Comparison of ENCODE assay signal across 19 mouse cellular contexts in the genomic region with DNA sequence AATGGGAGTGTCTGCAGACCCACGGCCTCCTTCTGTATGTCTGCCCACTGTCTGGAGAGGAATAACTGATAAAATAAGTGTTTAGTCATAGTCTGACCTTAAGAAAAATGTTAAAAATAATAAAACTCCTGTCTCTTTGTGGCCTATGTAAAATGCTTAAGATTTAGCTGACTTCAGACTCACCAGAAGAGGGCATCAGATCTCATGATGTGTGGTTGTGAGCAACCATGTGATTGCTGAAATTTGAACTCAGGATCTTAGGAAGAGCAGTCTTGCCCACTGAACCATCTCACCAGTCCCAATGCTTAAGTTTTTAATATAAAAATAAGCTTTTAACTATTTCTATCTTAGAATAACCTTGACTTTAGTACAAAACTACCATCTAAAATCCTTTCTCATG. TPM values are rescaled to one million over a fixed set of nuclear protein-coding genes. Genes with fewer than 3 reads are reported as not detected.
DNase-seq lines count a peak whose midpoint lies in the region; ATAC-seq and TF ChIP-seq lines count a peak whose summit lies in the region.
"Had no signal": no experiment of that assay in that cellular context is flagged by ENCODE, and none has a peak within 500 bp of the region (broad histone marks: within the 10 kb centered on the region; RNA-seq: fewer than 3 reads in every experiment).

No protein-coding gene starts in this region.

- no peaks in the 10 kb centered on the region for H3K27me3 ChIP-seq in hindbrain, postnatal 0 days (ENCODE audit: insufficient read depth, low read length)
- no peaks in the 10 kb centered on the region for H3K27me3 ChIP-seq in hindbrain, embryonic 16.5 days (replicated peaks; ENCODE audit: control insufficient read depth, insufficient read depth, low read length)
- H3K27me3 ChIP-seq in lung, postnatal 0 days (replicated peaks; ENCODE audit: insufficient read depth, low read length) = no peaks in the 10 kb centered on the region
- H3K27me3 ChIP-seq in MEL (ENCODE audit: control insufficient read depth in 1 of 2, insufficient read depth in 2 of 2, low read length in 2 of 2) = no peaks in the 10 kb centered on the region
- no peaks in the 10 kb centered on the region for H3K27me3 ChIP-seq in splenic B cell, adult 2 months (ENCODE audit: control insufficient read depth, insufficient read depth, low read length, poor library complexity, severe bottlenecking)
- no peaks in the 10 kb centered on the region for H3K27me3 ChIP-seq in kidney, adult 2 months (replicated peaks; ENCODE audit: control insufficient read depth, insufficient read depth, low read length)
- H3K27me3 ChIP-seq: embryonic facial prominence, embryonic 12.5 days; heart, embryonic 12.5 days; limb, embryonic 12.5 days; lung, embryonic 15.5 days had no signal

- no peaks in the 10 kb centered on the region for H3K79me2 ChIP-seq in MEL (ENCODE audit: control insufficient read depth, insufficient read depth, low read length, poor library complexity)

- H3K27ac ChIP-seq in hindbrain, postnatal 0 days = no peak overlapping the region
- H3K27ac ChIP-seq in hindbrain, embryonic 16.5 days (ENCODE audit: low read depth, low read length) = no peak overlapping the region
- no peak overlapping the region for H3K27ac ChIP-seq in lung, postnatal 0 days (ENCODE audit: low read length)
- H3K27ac ChIP-seq in MEL (ENCODE audit: control insufficient read depth, low read depth, low read length) = no peak overlapping the region
- H3K27ac ChIP-seq in kidney, adult 2 months (ENCODE audit: insufficient read depth, low read depth, low read length) = no peak overlapping the region
- H3K27ac ChIP-seq: embryonic facial prominence, embryonic 12.5 days; limb, embryonic 12.5 days; lung, embryonic 15.5 days had no signal

- no peak for ATAC-seq in hindbrain, postnatal 0 days
- no peak for ATAC-seq in hindbrain, embryonic 16.5 days
- ATAC-seq in lung, postnatal 0 days = no peak
- ATAC-seq in monocyte, adult 5-6 weeks (replicated peaks; ENCODE audit: insufficient number of reproducible peaks, low FRiP score, low TSS enrichment, poor library complexity, severe bottlenecking) = no peak

- no peak overlapping the region for H3K4me3 ChIP-seq in hindbrain, postnatal 0 days (ENCODE audit: low read length)
- no peak overlapping the region for H3K4me3 ChIP-seq in hindbrain, embryonic 16.5 days (ENCODE audit: low read length)
- H3K4me3 ChIP-seq in lung, postnatal 0 days (ENCODE audit: low read depth, low read length) = no peak overlapping the region
- no peak overlapping the region for H3K4me3 ChIP-seq in MEL (ENCODE audit: control insufficient read depth in 1 of 2, insufficient read depth in 1 of 2, low read depth in 2 of 2, low read length in 2 of 2)
- no peak overlapping the region for H3K4me3 ChIP-seq in kidney, adult 2 months (ENCODE audit: insufficient read depth, low read depth, low read length)
- H3K4me3 ChIP-seq: embryonic facial prominence, embryonic 12.5 days; heart, embryonic 12.5 days; limb, embryonic 12.5 days; lung, embryonic 15.5 days had no signal

- no peak overlapping the region for H3K9ac ChIP-seq in hindbrain, postnatal 0 days (replicated peaks; ENCODE audit: low read length)
- no peak overlapping the region for H3K9ac ChIP-seq in hindbrain, embryonic 16.5 days (ENCODE audit: low read depth, low read length)
- no peak overlapping the region for H3K9ac ChIP-seq in lung, postnatal 0 days (replicated peaks; ENCODE audit: low read depth)
- H3K9ac ChIP-seq in MEL (ENCODE audit: control insufficient read depth, low read depth, low read length, poor library complexity, severe bottlenecking) = no peak overlapping the region
- H3K9ac ChIP-seq: embryonic facial prominence, embryonic 12.5 days; heart, embryonic 12.5 days; limb, embryonic 12.5 days; lung, embryonic 15.5 days had no signal

- no peak for TF ChIP-seq EP300 in lung, postnatal 0 days (IDR thresholded peaks at IDR 0.05)
- no peak for TF ChIP-seq EP300 in MEL (IDR thresholded peaks at IDR 0.05; ENCODE audit: low read depth in 1 of 2, low read length in 2 of 2)

- no peak overlapping the region for H3K4me2 ChIP-seq in hindbrain, postnatal 0 days (ENCODE audit: low read depth, low read length)
- no peak overlapping the region for H3K4me2 ChIP-seq in hindbrain, embryonic 16.5 days (ENCODE audit: low read length)
- H3K4me2 ChIP-seq in lung, postnatal 0 days (replicated peaks; ENCODE audit: low read depth, low read length) = no peak overlapping the region
- H3K4me2 ChIP-seq: embryonic facial prominence, embryonic 12.5 days; heart, embryonic 12.5 days; limb, embryonic 12.5 days; lung, embryonic 15.5 days had no signal

- TF ChIP-seq RAD21 in MEL (IDR thresholded peaks at IDR 0.05; ENCODE audit: low read depth, low read length) = no peak; the same call in none of the 2 replicates

- 97% methylated on average over 1 of the region's 1 CpGs for WGBS in hindbrain, postnatal 0 days
- WGBS in hindbrain, embryonic 16.5 days = 97% methylated on average over 1 of the region's 1 CpGs
- 90% methylated on average over 1 of the region's 1 CpGs for WGBS in lung, postnatal 0 days
- WGBS in kidney, adult 2 months = 89% methylated on average over 1 of the region's 1 CpGs

- no peaks in the 10 kb centered on the region for H3K4me1 ChIP-seq in hindbrain, postnatal 0 days (ENCODE audit: insufficient read depth, low read length)
- no peaks in the 10 kb centered on the region for H3K4me1 ChIP-seq in hindbrain, embryonic 16.5 days (ENCODE audit: control insufficient read depth, insufficient read depth, low read depth, low read length)
- H3K4me1 ChIP-seq in lung, postnatal 0 days (ENCODE audit: insufficient read depth, low read depth, low read length) = no peaks in the 10 kb centered on the region
- no peaks in the 10 kb centered on the region for H3K4me1 ChIP-seq in MEL (ENCODE audit: control insufficient read depth in 1 of 2, insufficient read depth in 2 of 2, low read length in 2 of 2)
- peaks cover 4% of the 10 kb centered on the region; the same call in 1 of the 2 replicates for H3K4me1 ChIP-seq in kidney, adult 2 months (ENCODE audit: control insufficient read depth, insufficient read depth, low read length)
- H3K4me1 ChIP-seq: embryonic facial prominence, embryonic 12.5 days; heart, embryonic 12.5 days; limb, embryonic 12.5 days; lung, embryonic 15.5 days had no signal

- TF ChIP-seq POLR2A in MEL (IDR thresholded peaks at IDR 0.05; ENCODE audit: control insufficient read depth in 1 of 2, insufficient read depth in 1 of 2, low read depth in 1 of 2, low read length in 2 of 2, poor library complexity in 1 of 2) = no peak
- TF ChIP-seq POLR2A in kidney, adult 2 months (IDR thresholded peaks at IDR 0.05; ENCODE audit: low read depth, low read length) = no peak

- TF ChIP-seq CTCF in hindbrain, postnatal 0 days (IDR thresholded peaks at IDR 0.05; ENCODE audit: low read depth) = peak; percentile 14; the same call in 1 of the 2 replicates
- peak; percentile 38 for TF ChIP-seq CTCF in lung, postnatal 0 days (IDR thresholded peaks at IDR 0.05)
- TF ChIP-seq CTCF in MEL (IDR thresholded peaks at IDR 0.05 in 2 of 3, conservative IDR thresholded peaks at IDR 0.05 in 1 of 3; ENCODE audit: control insufficient read depth in 1 of 3, insufficient read depth in 1 of 3, low read depth in 2 of 3, low read length in 3 of 3, poor library complexity in 1 of 3, severe bottlenecking in 1 of 3) = peak in 1 of 3 experiments; percentile 35; a peak in 2 of 6 replicates
- no peak for TF ChIP-seq CTCF in kidney, adult 2 months (conservative IDR thresholded peaks at IDR 0.05; ENCODE audit: insufficient read depth, insufficient read length, low read depth, low read length)

- peaks cover 31% of the 10 kb centered on the region for H3K36me3 ChIP-seq in hindbrain, postnatal 0 days (ENCODE audit: insufficient read depth, low read length)
- peaks cover 32% of the 10 kb centered on the region for H3K36me3 ChIP-seq in hindbrain, embryonic 16.5 days (ENCODE audit: control insufficient read depth, insufficient read depth, low read length)
- H3K36me3 ChIP-seq in lung, postnatal 0 days (ENCODE audit: insufficient read depth, low read length) = peaks cover 21% of the 10 kb centered on the region; the same call in 1 of the 2 replicates
- peaks cover 0 to 61% of the 10 kb centered on the region in 2 experiments; a peak in 3 of 4 replicates for H3K36me3 ChIP-seq in MEL (ENCODE audit: control insufficient read depth in 1 of 2, insufficient read depth in 2 of 2, low read length in 2 of 2)
- H3K36me3 ChIP-seq in splenic B cell, adult 2 months (ENCODE audit: control insufficient read depth, insufficient read depth, low read length, poor library complexity, severe bottlenecking) = peaks cover 17% of the 10 kb centered on the region
- H3K36me3 ChIP-seq in kidney, adult 2 months (ENCODE audit: control insufficient read depth, insufficient read depth, low read length) = peaks cover 11% of the 10 kb centered on the region

- H3K9me3 ChIP-seq in hindbrain, postnatal 0 days (ENCODE audit: low read length) = no peaks in the 10 kb centered on the region
- H3K9me3 ChIP-seq in hindbrain, embryonic 16.5 days (ENCODE audit: control insufficient read depth, low read length) = no peaks in the 10 kb centered on the region
- H3K9me3 ChIP-seq in lung, postnatal 0 days (ENCODE audit: low read length) = no peaks in the 10 kb centered on the region
- H3K9me3 ChIP-seq in MEL (replicated peaks; ENCODE audit: insufficient read depth, low read length) = no peaks in the 10 kb centered on the region
- H3K9me3 ChIP-seq: embryonic facial prominence, embryonic 12.5 days; heart, embryonic 12.5 days; limb, embryonic 12.5 days; lung, embryonic 15.5 days had no signal

- DNase-seq in hindbrain, postnatal 0 days (ENCODE audit: low spot score) = no peak
- no peak for DNase-seq in lung, postnatal 0 days (ENCODE audit: low spot score)
- DNase-seq in lung, postnatal 14 days = no peak
- DNase-seq in MEL (ENCODE audit: low read depth, low spot score) = peak; percentile 54
- DNase-seq in splenic B cell, adult 2 months (ENCODE audit: low read depth, low spot score) = peak; percentile 46
- DNase-seq in kidney, adult 2 months = no peak
- DNase-seq: cerebellum, adult 11 months; cerebellum, postnatal 36 days; gastrocnemius, postnatal 25 days; heart, postnatal 36 days; kidney, postnatal 36 days; layer of hippocampus, postnatal 36 days; thymus, postnatal 25 days had no signal

RNA-seq across cellular contexts. Expression of gene Gdi2, which starts 25.3 kb away (rescaled TPM):
- 185 and 300 TPM in 2 replicates for total RNA-seq in hindbrain, postnatal 0 days (2014; rRNA removed)
- 396 and 400 TPM in 2 replicates for polyA plus RNA-seq in hindbrain, postnatal 0 days (2015; fragmentation: Nextera tagmentation; extraction: Ambion mirVana)
- 414 and 419 TPM in 2 replicates for polyA plus RNA-seq in hindbrain, embryonic 16.5 days (2015; fragmentation: Nextera tagmentation; extraction: Ambion mirVana)
- polyA plus RNA-seq in lung, postnatal 0 days (2015; fragmentation: Nextera tagmentation; extraction: Ambion mirVana) = 322 and 323 TPM in 2 replicates
- 244 and 293 TPM in 2 replicates for total RNA-seq in MEL (2012; rRNA removed)
- polyA plus RNA-seq in MEL (2012; ENCODE audit: insufficient read depth in 1 of 2, insufficient read length in 2 of 2, low read depth in 1 of 2, low replicate concordance in 2 of 2, missing spikeins in 1 of 2) = 100 to 1,000 TPM; 305 to 470 TPM
- polyA plus RNA-seq in kidney, adult 2 months (2012; rRNA removed) = 159 and 174 TPM in 2 replicates
- 468 to 620 TPM (median 514 TPM) in 3 replicates for total RNA-seq in monocyte, adult 5-6 weeks (2017)

RNA-seq across cellular contexts. Expression of gene Fam208b, which starts 47.8 kb away (rescaled TPM):
- 25.4 and 36.7 TPM in 2 replicates for total RNA-seq in hindbrain, postnatal 0 days (2014; rRNA removed)
- 8.4 and 9.9 TPM in 2 replicates for polyA plus RNA-seq in hindbrain, postnatal 0 days (2015; fragmentation: Nextera tagmentation; extraction: Ambion mirVana)
- polyA plus RNA-seq in hindbrain, embryonic 16.5 days (2015; fragmentation: Nextera tagmentation; extraction: Ambion mirVana) = 11.4 and 12.9 TPM in 2 replicates
- 5.9 and 6.3 TPM in 2 replicates for polyA plus RNA-seq in lung, postnatal 0 days (2015; fragmentation: Nextera tagmentation; extraction: Ambion mirVana)
- total RNA-seq in MEL (2012; rRNA removed) = 18.8 and 23.5 TPM in 2 replicates
- polyA plus RNA-seq in MEL (2012; ENCODE audit: insufficient read depth in 1 of 2, insufficient read length in 2 of 2, low read depth in 1 of 2, low replicate concordance in 2 of 2, missing spikeins in 1 of 2) = 100 to 1,000 TPM in 1 of 2 experiments, 10 to 100 TPM in 1; 28.3 to 183 TPM
- polyA plus RNA-seq in kidney, adult 2 months (2012; rRNA removed) = 2.3 and 2.8 TPM in 2 replicates
- total RNA-seq in monocyte, adult 5-6 weeks (2017) = 40.1 to 94.3 TPM (median 40.6 TPM) in 3 replicates

Comparison
In these comparisons a context has a peak if more than half of its experiments do, and no peak if none do; other contexts are left out.
1. DNase-seq: peak in MEL (single experiment) and splenic B cell, adult 2 months (single experiment); none in hindbrain, postnatal 0 days (single experiment), lung, postnatal 0 days (single experiment), lung, postnatal 14 days (single experiment) and kidney, adult 2 months (single experiment).